Mouse (Mus musculus): ENCODE results near the gene Nde1.

DNA sequence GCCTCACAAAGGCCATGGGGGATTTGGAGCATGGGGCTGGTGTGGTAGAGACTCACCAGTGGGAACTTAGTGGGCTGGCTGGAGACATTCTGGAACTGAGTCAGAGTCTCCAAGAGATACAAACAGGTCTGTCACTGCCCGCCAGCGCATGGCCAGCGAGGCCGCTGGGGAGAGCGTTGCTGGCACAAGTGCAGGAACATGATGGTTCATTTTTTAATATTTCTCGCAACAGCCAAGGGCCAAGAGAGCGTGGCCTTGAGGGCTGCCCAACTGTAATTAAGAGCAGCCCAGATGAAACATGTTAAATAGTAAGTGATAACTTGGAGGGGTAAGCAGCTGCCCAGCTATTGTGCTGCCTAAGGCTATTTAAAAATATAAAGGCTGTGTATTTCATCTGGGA is 38.4 kb upstream of the Nde1 start:
- TF ChIP-seq CTCF (IDR thresholded peaks at IDR 0.05; ENCODE audit: borderline replicate concordance, insufficient read depth, low read depth, low read length) (no peak), POLR2A (IDR thresholded peaks at IDR 0.05; ENCODE audit: borderline replicate concordance, insufficient read depth, low read length) (no peak)
